In the genomic region with DNA sequence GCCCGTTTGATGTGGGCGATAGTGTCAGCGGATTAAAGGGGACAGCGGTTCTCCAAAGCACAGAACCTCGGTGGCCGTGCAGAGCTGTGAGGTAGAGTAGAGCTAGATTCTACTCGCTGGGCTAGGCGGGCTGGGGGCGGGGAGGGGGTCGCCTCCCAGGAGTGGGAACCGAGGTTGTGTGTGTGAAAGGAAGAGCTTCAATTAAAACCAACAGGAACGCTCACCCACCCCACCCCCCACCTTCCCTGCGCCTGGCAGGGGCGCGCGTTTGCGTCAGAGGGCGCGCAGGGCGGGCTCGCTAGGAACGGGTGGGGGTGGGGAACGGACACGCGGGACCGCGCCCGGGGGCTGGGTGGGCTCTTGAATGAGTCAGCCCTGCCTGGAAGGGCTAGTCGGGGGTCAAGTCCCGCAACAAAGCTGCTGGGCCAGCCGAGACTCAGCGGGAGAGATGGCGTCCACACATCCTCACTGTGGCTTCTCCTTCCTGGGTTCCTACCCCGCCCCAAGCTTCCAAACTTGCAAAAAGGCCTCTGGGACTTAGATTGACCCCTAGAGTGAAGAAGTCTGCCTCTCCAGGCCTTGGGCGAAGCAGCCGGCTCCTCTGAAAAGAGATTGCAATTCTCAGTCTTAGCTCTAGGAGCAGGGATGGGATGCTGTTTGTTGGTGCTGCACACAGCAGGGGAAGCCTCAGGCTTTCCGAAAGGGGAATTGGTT, we compare ENCODE assay signal across 8 mouse cellular contexts. TPM values are rescaled to one million over a fixed set of nuclear protein-coding genes. Genes with fewer than 3 reads are reported as not detected.
DNase-seq lines count a peak whose midpoint lies in the region; TF ChIP-seq lines count a peak whose summit lies in the region.

No protein-coding gene starts in this region.

- TF ChIP-seq CTCF in thymus, adult 2 months (IDR thresholded peaks at IDR 0.05; ENCODE audit: borderline replicate concordance, control insufficient read depth, extremely low read depth, insufficient read depth, low read length, poor library complexity), result no peak

- H3K4me3 ChIP-seq in thymus, adult 2 months (ENCODE audit: control insufficient read depth, insufficient read depth, low read length), result peak overlapping the region; percentile 11; the same call in 1 of the 2 replicates

- H3K27ac ChIP-seq in thymus, adult 2 months (ENCODE audit: control insufficient read depth, insufficient read depth, low read length), result no peak overlapping the region

- 5% methylated on average over 37 of the region's 37 CpGs for WGBS in thymus, adult 2 months

- H3K27me3 ChIP-seq in thymus, adult 2 months (ENCODE audit: control insufficient read depth, insufficient read depth, low read length), result peaks cover 17% of the 10 kb centered on the region; the same call in 1 of the 2 replicates

- no peaks in the 10 kb centered on the region for H3K36me3 ChIP-seq in thymus, adult 2 months (ENCODE audit: control insufficient read depth, insufficient read depth, low read length)

- TF ChIP-seq POLR2A in thymus, adult 2 months (IDR thresholded peaks at IDR 0.05; ENCODE audit: control insufficient read depth, extremely low read depth, insufficient read depth, low read length, poor library complexity), result no peak

- no peaks in the 10 kb centered on the region for H3K4me1 ChIP-seq in thymus, adult 2 months (replicated peaks; ENCODE audit: control insufficient read depth, insufficient read depth, low read length)

- no peak for DNase-seq in thymus, adult 2 months
- no peak for DNase-seq in thymus, postnatal 25 days
- peak; percentile 85 for DNase-seq in cerebellum, adult 9-11 months
- peak; percentile 35 for DNase-seq in heart, adult 8-10 months (ENCODE audit: low spot score)
- DNase-seq in layer of hippocampus, adult 8-10 months (ENCODE audit: low spot score in 2 of 2), result peak; percentile 62 to 73
- peak; percentile 61 for DNase-seq in lung, postnatal 10 days
- peak; percentile 7 for DNase-seq in skeletal muscle tissue, adult 2 months (ENCODE audit: low read depth, low spot score)
- DNase-seq in spleen, postnatal 10 days (ENCODE audit: low spot score in 2 of 2), result no peak

RNA-seq across cellular contexts. Expression of a gene that starts 3.9 kb away (rescaled TPM):
- 9.2 and 11.6 TPM in 2 replicates for polyA plus RNA-seq in thymus, adult 2 months (2012; rRNA removed)
- 1 to 10 TPM; 1.5 to 4.4 (median 4.0) TPM for total RNA-seq in heart, adult 8-10 months (2022)
- total RNA-seq in layer of hippocampus, adult 8-10 months (2022), result 10 to 100 TPM; 75.7 to 85.1 (median 81.4) TPM

Comparison
In these comparisons a context has a peak if more than half of its experiments do, and no peak if none do; other contexts are left out.
1. DNase-seq: peak in cerebellum, adult 9-11 months (single experiment), heart, adult 8-10 months (single experiment), layer of hippocampus, adult 8-10 months (2 of 2), lung, postnatal 10 days (single experiment) and skeletal muscle tissue, adult 2 months (single experiment); none in thymus, adult 2 months (single experiment), thymus, postnatal 25 days (single experiment) and spleen, postnatal 10 days (0 of 2).
2. RNA of a gene that starts 3.9 kb away (total RNA-seq): 75.7 to 85.1 TPM in layer of hippocampus, adult 8-10 months; 1.5 to 4.4 TPM in heart, adult 8-10 months; every median in the first group is over 10 times any median in the second.